Mouse (Mus musculus): ENCODE measurements around the gene 1700109H08Rik.

DNA sequence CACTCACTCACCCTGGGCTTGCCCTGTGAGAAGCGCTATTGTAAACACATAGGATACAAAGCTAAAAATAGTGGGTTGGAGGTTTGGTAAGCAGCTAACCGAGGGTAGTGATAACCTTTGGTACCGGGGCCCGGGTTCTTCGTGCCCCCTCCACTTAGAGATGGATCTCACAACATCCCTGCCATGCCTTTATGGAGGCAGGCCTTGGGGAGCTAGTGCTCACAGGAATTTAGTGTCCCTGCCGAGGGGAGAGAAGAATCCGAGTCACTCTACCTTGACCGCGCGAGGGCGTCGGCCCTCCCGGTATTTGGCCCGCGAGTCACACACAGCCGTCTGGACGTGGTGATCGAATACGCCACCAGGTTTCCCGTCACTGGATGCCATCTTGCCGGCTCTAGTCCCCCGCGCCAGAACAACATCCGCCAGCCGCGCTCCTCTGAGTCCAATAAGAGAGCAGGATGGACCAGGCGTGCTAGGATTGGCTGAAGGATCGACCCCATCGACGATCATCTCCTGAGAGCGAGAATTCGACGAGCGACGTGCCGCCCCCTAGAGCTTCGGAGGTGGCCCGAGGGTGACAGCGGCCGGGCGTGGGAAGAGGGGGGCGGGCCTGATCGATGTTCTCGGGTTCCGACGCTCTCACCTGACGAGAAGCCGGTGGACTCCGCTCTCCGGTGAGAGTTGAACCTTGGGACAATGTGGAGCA, 24.5 kb downstream of the 1700109H08Rik start, which contains the start of gene Pex1:
- TF ChIP-seq CTCF (conservative IDR thresholded peaks at IDR 0.05; ENCODE audit: insufficient read depth, insufficient read length, low read depth, low read length) (peak; percentile 45), POLR2A (IDR thresholded peaks at IDR 0.05; ENCODE audit: low read depth, low read length) (no peak)

All from kidney, adult 2 months (tissue).